In the genomic region with DNA sequence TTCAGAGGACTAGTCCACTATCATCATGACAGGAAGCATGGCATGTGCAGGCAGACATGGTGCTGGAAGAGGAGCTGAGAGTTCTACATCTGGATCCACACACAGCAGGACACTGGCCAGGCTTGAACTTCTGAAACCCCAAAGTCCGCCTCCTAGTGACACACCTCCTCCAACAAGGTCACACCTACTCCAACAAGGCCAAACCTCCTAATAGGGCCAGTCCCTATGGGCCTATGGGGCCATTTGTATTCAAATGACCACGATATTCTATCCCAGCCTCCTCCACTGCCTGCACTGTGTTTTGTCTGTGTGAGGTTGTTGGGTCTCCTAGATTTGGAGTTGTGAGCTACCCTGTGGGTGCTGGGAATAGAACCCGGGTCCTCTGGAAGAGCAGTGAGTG, we compare ENCODE assay signal across 9 mouse cellular contexts. TPM values are rescaled to one million over a fixed set of nuclear protein-coding genes. Genes with fewer than 3 reads are reported as not detected.
DNase-seq lines count a peak whose midpoint lies in the region; ATAC-seq and TF ChIP-seq lines count a peak whose summit lies in the region.
"Had no signal": no experiment of that assay in that cellular context is flagged by ENCODE, and none has a peak within 500 bp of the region (broad histone marks: within the 10 kb centered on the region; RNA-seq: fewer than 3 reads in every experiment).

No protein-coding gene starts in this region.

- H3K36me3 ChIP-seq in heart, embryonic 16.5 days (ENCODE audit: control insufficient read depth, insufficient read depth), result peaks cover 24% of the 10 kb centered on the region
- H3K36me3 ChIP-seq in MEL (ENCODE audit: control insufficient read depth in 1 of 2, insufficient read depth in 2 of 2, low read length in 2 of 2), result peaks cover 5 to 20% of the 10 kb centered on the region in 2 experiments
- peaks cover 24% of the 10 kb centered on the region for H3K36me3 ChIP-seq in hindbrain, embryonic 10.5 days
- H3K36me3 ChIP-seq in midbrain, embryonic 12.5 days, result peaks cover 27% of the 10 kb centered on the region

- peaks cover 10% of the 10 kb centered on the region for H3K4me1 ChIP-seq in heart, embryonic 16.5 days (ENCODE audit: control insufficient read depth, insufficient read depth, low read length)
- H3K4me1 ChIP-seq in MEL (ENCODE audit: control insufficient read depth in 1 of 2, insufficient read depth in 2 of 2, low read length in 2 of 2), result peaks cover 6 to 18% of the 10 kb centered on the region in 2 experiments
- peaks cover 8% of the 10 kb centered on the region for H3K4me1 ChIP-seq in hindbrain, embryonic 10.5 days (replicated peaks)
- peaks cover 7% of the 10 kb centered on the region for H3K4me1 ChIP-seq in midbrain, embryonic 12.5 days

- no peak for TF ChIP-seq EP300 in MEL (IDR thresholded peaks at IDR 0.05; ENCODE audit: low read depth in 1 of 2, low read length in 2 of 2)

- H3K4me3 ChIP-seq in heart, embryonic 16.5 days (ENCODE audit: low read length), result peak overlapping the region; percentile 80
- H3K4me3 ChIP-seq in MEL (ENCODE audit: control insufficient read depth in 1 of 2, insufficient read depth in 1 of 2, low read depth in 2 of 2, low read length in 2 of 2), result peak overlapping the region; percentile 38 to 39; a peak in 3 of 4 replicates
- peak overlapping the region; percentile 90 for H3K4me3 ChIP-seq in hindbrain, embryonic 10.5 days
- peak overlapping the region; percentile 97 for H3K4me3 ChIP-seq in midbrain, embryonic 12.5 days

- peaks cover 14% of the 10 kb centered on the region for H3K79me2 ChIP-seq in MEL (ENCODE audit: control insufficient read depth, insufficient read depth, low read length, poor library complexity)

- no peak for TF ChIP-seq CTCF in MEL (IDR thresholded peaks at IDR 0.05 in 2 of 3, conservative IDR thresholded peaks at IDR 0.05 in 1 of 3; ENCODE audit: control insufficient read depth in 1 of 3, insufficient read depth in 1 of 3, low read depth in 2 of 3, low read length in 3 of 3, poor library complexity in 1 of 3, severe bottlenecking in 1 of 3)

- TF ChIP-seq RAD21 in MEL (IDR thresholded peaks at IDR 0.05; ENCODE audit: low read depth, low read length), result no peak

- 84% methylated on average over 3 of the region's 3 CpGs for WGBS in heart, embryonic 16.5 days
- WGBS in hindbrain, embryonic 10.5 days, result 83% methylated on average over 3 of the region's 3 CpGs
- 87% methylated on average over 3 of the region's 3 CpGs for WGBS in midbrain, embryonic 12.5 days

- ATAC-seq in heart, embryonic 16.5 days (replicated peaks; ENCODE audit: extremely low read depth, insufficient read depth, low FRiP score), result no peak
- peak; percentile 4; the same call in 1 of the 2 replicates for ATAC-seq in midbrain, embryonic 12.5 days (ENCODE audit: low FRiP score, low read depth)

- DNase-seq in heart, postnatal 25 days (ENCODE audit: low spot score), result no peak
- no peak for DNase-seq in MEL (ENCODE audit: low read depth, low spot score)
- no peak for DNase-seq in hindbrain, embryonic 10.5 days (ENCODE audit: low spot score)
- DNase-seq in layer of hippocampus, postnatal 10 days (ENCODE audit: low spot score in 2 of 2), result no peak
- DNase-seq in frontal cortex, postnatal 10 days (ENCODE audit: low spot score in 2 of 2), result no peak
- no peak for DNase-seq in right cerebral cortex, adult 18-20 months

- peak overlapping the region; percentile 64 for H3K4me2 ChIP-seq in heart, embryonic 16.5 days (ENCODE audit: low read depth, low read length)
- H3K4me2 ChIP-seq in midbrain, embryonic 12.5 days (replicated peaks), result peak overlapping the region; percentile 44

- no peak for TF ChIP-seq POLR2A in MEL (IDR thresholded peaks at IDR 0.05; ENCODE audit: control insufficient read depth in 1 of 2, insufficient read depth in 1 of 2, low read depth in 1 of 2, low read length in 2 of 2, poor library complexity in 1 of 2)

- H3K9ac ChIP-seq in heart, embryonic 16.5 days (ENCODE audit: low read length), result no peak overlapping the region
- no peak overlapping the region for H3K9ac ChIP-seq in MEL (ENCODE audit: control insufficient read depth, low read depth, low read length, poor library complexity, severe bottlenecking)
- H3K9ac ChIP-seq in midbrain, embryonic 12.5 days (replicated peaks), result no peak overlapping the region

- H3K27ac ChIP-seq in heart, embryonic 16.5 days (ENCODE audit: low read length), result no peak overlapping the region
- no peak overlapping the region for H3K27ac ChIP-seq in MEL (ENCODE audit: control insufficient read depth, low read depth, low read length)
- H3K27ac ChIP-seq in hindbrain, embryonic 10.5 days, result peak overlapping the region; percentile 90
- H3K27ac ChIP-seq in midbrain, embryonic 12.5 days (replicated peaks), result no peak overlapping the region

- H3K27me3 ChIP-seq in heart, embryonic 16.5 days (ENCODE audit: control insufficient read depth, insufficient read depth, low read length), result no peaks in the 10 kb centered on the region; the same call in 1 of the 2 replicates
- no peaks in the 10 kb centered on the region for H3K27me3 ChIP-seq in MEL (ENCODE audit: control insufficient read depth in 1 of 2, insufficient read depth in 2 of 2, low read length in 2 of 2)
- peaks cover 13% of the 10 kb centered on the region for H3K27me3 ChIP-seq in hindbrain, embryonic 10.5 days (ENCODE audit: insufficient read depth, poor library complexity, severe bottlenecking)
- H3K27me3 ChIP-seq in midbrain, embryonic 12.5 days, result peaks cover 21% of the 10 kb centered on the region
- H3K27me3 ChIP-seq: Patski had no signal

- intact Hi-C loops in heart, postnatal 25 days (cut with DNase I), result loop anchor here (5.0 kb wide), 1 partner anchor 49 kb away; the partner anchor contains the start of gene Mlycd

- peaks cover 3% of the 10 kb centered on the region for H3K9me3 ChIP-seq in heart, embryonic 16.5 days (replicated peaks; ENCODE audit: control insufficient read depth, low read length)
- H3K9me3 ChIP-seq in MEL (replicated peaks; ENCODE audit: insufficient read depth, low read length), result no peaks in the 10 kb centered on the region
- H3K9me3 ChIP-seq in hindbrain, embryonic 10.5 days, result peaks cover 6% of the 10 kb centered on the region; the same call in 1 of the 2 replicates
- H3K9me3 ChIP-seq in midbrain, embryonic 12.5 days, result no peaks in the 10 kb centered on the region

TF ChIP-seq in MEL, 35 proteins besides CTCF, POLR2A, EP300 and RAD21:
- TF ChIP-seq MXI1 (IDR thresholded peaks at IDR 0.05; ENCODE audit: low read depth, low read length) (no peak), GABPA (IDR thresholded peaks at IDR 0.05; ENCODE audit: low read depth, low read length) (no peak), POLR2AphosphoS2 (IDR thresholded peaks at IDR 0.05; ENCODE audit: low read length) (no peak), NRF1 (IDR thresholded peaks at IDR 0.05; ENCODE audit: insufficient read depth, low read depth, low read length, poor library complexity, severe bottlenecking) (no peak), USF1 (IDR thresholded peaks at IDR 0.05; ENCODE audit: low read depth, low read length) (no peak), TBP (IDR thresholded peaks at IDR 0.05; ENCODE audit: low read depth, low read length) (no peak), MAFK (IDR thresholded peaks at IDR 0.05; ENCODE audit: borderline replicate concordance, low read depth, low read length) (no peak), MEF2A (IDR thresholded peaks at IDR 0.05; ENCODE audit: extremely low read depth, insufficient replicate concordance, low read depth, low read length, poor library complexity, severe bottlenecking) (no peak), KAT2A (conservative IDR thresholded peaks at IDR 0.05; ENCODE audit: low read depth, low read length) (no peak), USF2 (IDR thresholded peaks at IDR 0.05; ENCODE audit: borderline replicate concordance in 1 of 2, insufficient read depth in 1 of 2, low read depth in 1 of 2, low read length in 2 of 2) (no peak), E2F4 (IDR thresholded peaks at IDR 0.05; ENCODE audit: borderline replicate concordance, low read depth, low read length) (no peak), JUND (IDR thresholded peaks at IDR 0.05; ENCODE audit: low read depth, low read length) (no peak), HCFC1 (IDR thresholded peaks at IDR 0.05; ENCODE audit: low read depth, low read length) (no peak)

RNA-seq across cellular contexts. Expression of gene Hsbp1, which starts 0.7 kb away (rescaled TPM):
- polyA plus RNA-seq in heart, embryonic 16.5 days (2015; fragmentation: Nextera tagmentation; extraction: Ambion mirVana), result 296 and 302 TPM in 2 replicates
- 100 to 1,000 TPM; 148 to 161 TPM for total RNA-seq in heart, postnatal 25 days (2021)
- total RNA-seq in MEL (2012; rRNA removed), result 91.8 and 109 TPM in 2 replicates
- polyA plus RNA-seq in MEL (2012; ENCODE audit: insufficient read depth in 1 of 2, insufficient read length in 2 of 2, low read depth in 1 of 2, low replicate concordance in 2 of 2, missing spikeins in 1 of 2), result 100 to 1,000 TPM in 1 of 2 experiments, not detected in 1; 128 TPM
- 280 and 364 TPM in 2 replicates for polyA plus RNA-seq in hindbrain, embryonic 10.5 days (2016; fragmentation: Nextera tagmentation; extraction: Ambion mirVana)
- polyA plus RNA-seq in midbrain, embryonic 12.5 days (2016; fragmentation: Nextera tagmentation; extraction: Ambion mirVana), result 375 and 391 TPM in 2 replicates
- 100 to 1,000 TPM; 561 to 593 TPM for total RNA-seq in layer of hippocampus, postnatal 10 days (2021)

RNA-seq across cellular contexts. Expression of gene Mlycd, which starts 51.1 kb away (rescaled TPM):
- polyA plus RNA-seq in heart, embryonic 16.5 days (2015; fragmentation: Nextera tagmentation; extraction: Ambion mirVana), result 21.4 and 25.5 TPM in 2 replicates
- total RNA-seq in heart, postnatal 25 days (2021), result 100 to 1,000 TPM; 109 to 111 TPM
- total RNA-seq in MEL (2012; rRNA removed), result 5.8 and 7.2 TPM in 2 replicates
- 10 to 100 TPM in 1 of 2 experiments, not detected in 1; 13.2 TPM for polyA plus RNA-seq in MEL (2012; ENCODE audit: insufficient read depth in 1 of 2, insufficient read length in 2 of 2, low read depth in 1 of 2, low replicate concordance in 2 of 2, missing spikeins in 1 of 2)
- 11.5 and 13.5 TPM in 2 replicates for polyA plus RNA-seq in hindbrain, embryonic 10.5 days (2016; fragmentation: Nextera tagmentation; extraction: Ambion mirVana)
- polyA plus RNA-seq in midbrain, embryonic 12.5 days (2016; fragmentation: Nextera tagmentation; extraction: Ambion mirVana), result 14.4 and 14.6 TPM in 2 replicates
- total RNA-seq in layer of hippocampus, postnatal 10 days (2021), result 10 to 100 TPM; 20.3 to 22.3 TPM

Comparison
In these comparisons a context has a peak if more than half of its experiments do, and no peak if none do; other contexts are left out.
1. H3K4me3 ChIP-seq: peak in every context shown above with its lines; median percentile 97 in midbrain, embryonic 12.5 days; 90 in hindbrain, embryonic 10.5 days; 80 in heart, embryonic 16.5 days; 38 in MEL.